ENCODE assay signal across 26 mouse cellular contexts in the genomic region with DNA sequence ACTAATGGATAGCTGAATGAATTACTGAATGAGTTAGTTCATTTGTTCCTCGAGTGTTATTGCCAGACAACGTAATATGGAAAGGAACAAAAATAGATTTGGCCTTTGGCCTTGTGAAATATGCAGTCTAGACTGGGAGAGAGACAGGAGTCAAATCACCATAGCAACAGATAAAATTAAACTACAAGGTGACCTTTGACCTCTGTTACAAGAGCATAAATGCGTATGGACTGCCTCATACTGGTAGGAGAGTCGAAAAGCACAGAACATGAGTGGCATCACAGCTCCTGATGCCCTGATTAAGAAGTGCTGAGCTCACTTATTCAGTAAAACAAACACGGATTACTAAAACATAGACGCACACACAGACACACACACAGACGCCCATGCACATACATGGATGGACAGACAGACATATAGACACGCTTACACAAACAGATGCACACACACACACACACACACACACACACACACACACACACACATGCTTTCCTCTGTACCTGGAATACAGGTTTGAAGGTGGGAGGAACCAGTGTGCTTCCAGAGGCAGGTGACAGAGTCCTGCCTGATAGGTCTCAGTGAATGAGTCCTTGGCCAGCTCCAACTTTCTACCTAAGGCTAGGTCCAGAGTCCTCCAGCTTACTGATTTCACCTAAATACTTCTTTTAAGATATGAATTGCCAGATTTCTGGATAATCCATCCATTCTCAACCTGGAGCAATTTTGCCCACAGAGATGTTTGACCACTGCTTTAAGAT.
DNase-seq lines count a peak whose midpoint lies in the region; ATAC-seq and TF ChIP-seq lines count a peak whose summit lies in the region.
"Had no signal": no experiment of that assay in that cellular context is flagged by ENCODE, and none has a peak within 500 bp of the region (broad histone marks: within the 10 kb centered on the region; RNA-seq: fewer than 3 reads in every experiment).

No protein-coding gene starts in this region.

- no peaks in the 10 kb centered on the region for H3K9me3 ChIP-seq in hindbrain, postnatal 0 days (ENCODE audit: low read length)
- H3K9me3 ChIP-seq in hindbrain, embryonic 14.5 days (ENCODE audit: control insufficient read depth, low read length) = no peaks in the 10 kb centered on the region
- H3K9me3 ChIP-seq in liver, postnatal 0 days (ENCODE audit: low read length) = no peaks in the 10 kb centered on the region
- no peaks in the 10 kb centered on the region for H3K9me3 ChIP-seq in intestine, embryonic 15.5 days
- H3K9me3 ChIP-seq: embryonic facial prominence, embryonic 10.5 days; heart, embryonic 12.5 days; hindbrain, embryonic 13.5 days; limb, embryonic 12.5 days; neural tube, embryonic 13.5 days had no signal

- WGBS in hindbrain, postnatal 0 days = 79% methylated on average over 8 of the region's 8 CpGs
- WGBS in hindbrain, embryonic 14.5 days = 79% methylated on average over 8 of the region's 8 CpGs
- 68% methylated on average over 8 of the region's 8 CpGs for WGBS in liver, postnatal 0 days (ENCODE audit: insufficient replicate concordance)
- 65% methylated on average over 8 of the region's 8 CpGs for WGBS in intestine, embryonic 15.5 days

- H3K4me3 ChIP-seq in hindbrain, postnatal 0 days (ENCODE audit: low read length) = no peak overlapping the region
- no peak overlapping the region for H3K4me3 ChIP-seq in hindbrain, embryonic 14.5 days (replicated peaks; ENCODE audit: low read length)
- H3K4me3 ChIP-seq in liver, postnatal 0 days (ENCODE audit: low read depth, low read length) = no peak overlapping the region
- H3K4me3 ChIP-seq in intestine, embryonic 15.5 days (replicated peaks) = no peak overlapping the region
- H3K4me3 ChIP-seq: embryonic facial prominence, embryonic 10.5 days; heart, embryonic 12.5 days; hindbrain, embryonic 13.5 days; limb, embryonic 12.5 days; myocyte; neural tube, embryonic 13.5 days had no signal

- no peak overlapping the region for H3K9ac ChIP-seq in hindbrain, postnatal 0 days (replicated peaks; ENCODE audit: low read length)
- no peak overlapping the region for H3K9ac ChIP-seq in hindbrain, embryonic 14.5 days
- no peak overlapping the region for H3K9ac ChIP-seq in liver, postnatal 0 days (replicated peaks)
- H3K9ac ChIP-seq in intestine, embryonic 15.5 days = no peak overlapping the region
- H3K9ac ChIP-seq: heart, embryonic 12.5 days; hindbrain, embryonic 13.5 days; limb, embryonic 12.5 days; liver, embryonic 14.5 days; neural tube, embryonic 13.5 days had no signal

- no peak overlapping the region for H3K4me2 ChIP-seq in hindbrain, postnatal 0 days (ENCODE audit: low read depth, low read length)
- H3K4me2 ChIP-seq in hindbrain, embryonic 14.5 days (replicated peaks) = no peak overlapping the region
- no peak overlapping the region for H3K4me2 ChIP-seq in liver, postnatal 0 days (ENCODE audit: low read depth, low read length)
- H3K4me2 ChIP-seq in intestine, embryonic 15.5 days (replicated peaks) = no peak overlapping the region
- H3K4me2 ChIP-seq: heart, embryonic 12.5 days; hindbrain, embryonic 13.5 days; limb, embryonic 12.5 days; neural tube, embryonic 13.5 days had no signal

- H3K36me3 ChIP-seq in hindbrain, postnatal 0 days (ENCODE audit: insufficient read depth, low read length) = no peaks in the 10 kb centered on the region
- H3K36me3 ChIP-seq in hindbrain, embryonic 14.5 days (replicated peaks; ENCODE audit: control insufficient read depth, insufficient read depth) = no peaks in the 10 kb centered on the region
- H3K36me3 ChIP-seq in liver, postnatal 0 days (replicated peaks; ENCODE audit: insufficient read depth, low read length) = no peaks in the 10 kb centered on the region
- no peaks in the 10 kb centered on the region for H3K36me3 ChIP-seq in intestine, embryonic 15.5 days
- H3K36me3 ChIP-seq: embryonic facial prominence, embryonic 10.5 days; heart, embryonic 12.5 days; hindbrain, embryonic 13.5 days; limb, embryonic 12.5 days; neural tube, embryonic 13.5 days had no signal

- H3K27me3 ChIP-seq in hindbrain, postnatal 0 days (ENCODE audit: insufficient read depth, low read length) = no peaks in the 10 kb centered on the region
- H3K27me3 ChIP-seq in hindbrain, embryonic 14.5 days (ENCODE audit: control insufficient read depth, insufficient read depth, low read length) = no peaks in the 10 kb centered on the region
- no peaks in the 10 kb centered on the region for H3K27me3 ChIP-seq in liver, postnatal 0 days (ENCODE audit: insufficient read depth, low read length)
- H3K27me3 ChIP-seq in intestine, embryonic 15.5 days (replicated peaks) = no peaks in the 10 kb centered on the region
- H3K27me3 ChIP-seq: heart, embryonic 12.5 days; hindbrain, embryonic 13.5 days; limb, embryonic 12.5 days; neural tube, embryonic 13.5 days had no signal

- TF ChIP-seq CTCF in hindbrain, postnatal 0 days (IDR thresholded peaks at IDR 0.05; ENCODE audit: low read depth) = no peak
- 0 out of 2 replicates have a peak, but pooled peaks have one; percentile 15 for TF ChIP-seq CTCF in liver, postnatal 0 days (IDR thresholded peaks at IDR 0.05; ENCODE audit: low read depth)

- no peak for ATAC-seq in hindbrain, postnatal 0 days
- ATAC-seq in hindbrain, embryonic 14.5 days (ENCODE audit: low FRiP score) = no peak
- peak; percentile 47; the same call in 1 of the 2 replicates for ATAC-seq in liver, postnatal 0 days
- ATAC-seq in intestine, embryonic 15.5 days = peak; percentile 82
- ATAC-seq: activated CD4-positive, CD25-positive, alpha-beta regulatory T cell, adult 4 months; midbrain, embryonic 16.5 days had no signal

- H3K4me1 ChIP-seq in hindbrain, postnatal 0 days (ENCODE audit: insufficient read depth, low read length) = no peaks in the 10 kb centered on the region
- H3K4me1 ChIP-seq in hindbrain, embryonic 14.5 days (replicated peaks; ENCODE audit: control insufficient read depth, insufficient read depth, low read length) = no peaks in the 10 kb centered on the region
- no peaks in the 10 kb centered on the region for H3K4me1 ChIP-seq in liver, postnatal 0 days (ENCODE audit: insufficient read depth)
- no peaks in the 10 kb centered on the region for H3K4me1 ChIP-seq in intestine, embryonic 15.5 days (replicated peaks)
- H3K4me1 ChIP-seq: embryonic facial prominence, embryonic 10.5 days; hindbrain, embryonic 13.5 days; limb, embryonic 12.5 days; neural tube, embryonic 13.5 days had no signal

- DNase-seq in embryo, embryonic 10.5 days (ENCODE audit: low spot score) = peak; percentile 27
- DNase-seq in embryo, embryonic 9.5 days (ENCODE audit: extremely low spot score) = no peak
- DNase-seq in hindbrain, postnatal 0 days (ENCODE audit: low spot score) = peak; percentile 6
- DNase-seq in hindbrain, embryonic 14.5 days (ENCODE audit: low spot score) = no peak
- DNase-seq in liver, postnatal 0 days = no peak
- no peak for DNase-seq in liver
- no peak for DNase-seq in yolk sac, embryonic 10.5 days (ENCODE audit: low spot score)
- DNase-seq: adrenal gland, postnatal 14 days; cerebellum, adult 9-10 months; gastrocnemius, postnatal 10 days; heart, postnatal 36 days; kidney, postnatal 14 days; retina, postnatal 1 day; right cerebral cortex, postnatal 25 days; spleen, adult 18-20 months had no signal

- TF ChIP-seq EP300 in liver, postnatal 0 days (IDR thresholded peaks at IDR 0.05; ENCODE audit: low read depth) = no peak

- no peak overlapping the region for H3K27ac ChIP-seq in hindbrain, postnatal 0 days
- H3K27ac ChIP-seq in hindbrain, embryonic 14.5 days = no peak overlapping the region
- no peak overlapping the region for H3K27ac ChIP-seq in liver, postnatal 0 days (ENCODE audit: low read depth)
- no peak overlapping the region for H3K27ac ChIP-seq in intestine, embryonic 15.5 days
- H3K27ac ChIP-seq: embryonic facial prominence, embryonic 10.5 days; hindbrain, embryonic 13.5 days; limb, embryonic 12.5 days; liver, embryonic 14.5 days; macrophage; neural tube, embryonic 13.5 days had no signal

Comparison
In these comparisons a context has a peak if more than half of its experiments do, and no peak if none do; other contexts are left out.
1. DNase-seq: peak in embryo, embryonic 10.5 days (single experiment) and hindbrain, postnatal 0 days (single experiment); none in embryo, embryonic 9.5 days (single experiment), hindbrain, embryonic 14.5 days (single experiment), liver, postnatal 0 days (single experiment), liver (single experiment) and yolk sac, embryonic 10.5 days (single experiment).
2. ATAC-seq: peak in liver, postnatal 0 days (single experiment) and intestine, embryonic 15.5 days (single experiment); none in hindbrain, postnatal 0 days (single experiment) and hindbrain, embryonic 14.5 days (single experiment).